Mouse (Mus musculus): ENCODE measurements around the gene Gm3594. TPM values are rescaled to one million over a fixed set of nuclear protein-coding genes. Genes with fewer than 3 reads are reported as not detected.
"Not testable (repeated sequence)": the region's sequence is repeated elsewhere in the genome, so short reads cannot be mapped to it uniquely, and the experiment has no call there.

Gm3594 gene
- polyA plus RNA-seq (2016; fragmentation: Nextera tagmentation; extraction: Ambion mirVana): not detected in 2 replicates

DNA sequence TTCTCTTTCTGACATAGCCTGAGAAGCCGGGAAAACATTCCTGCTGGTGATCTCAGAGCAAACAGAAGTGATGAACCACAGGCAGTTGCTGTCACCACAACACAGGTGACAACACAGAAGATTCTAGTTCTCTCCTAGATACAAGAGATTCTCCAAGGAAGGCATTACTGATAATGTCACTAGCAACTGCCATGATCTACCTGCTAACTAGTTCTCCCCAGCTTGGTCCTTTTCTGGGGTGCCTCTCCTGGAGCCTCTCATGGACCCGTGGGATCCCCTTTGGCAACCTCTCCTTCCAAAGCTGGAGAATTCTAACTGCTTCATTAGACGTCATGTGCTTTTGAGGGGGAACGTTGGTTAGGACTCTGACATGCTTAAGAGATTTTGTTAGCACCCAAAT, at the start of gene Gm3594:
Gm3594 (minus strand) TSS at position 101 of the 400 bp plus-strand sequence.
- H3K4me1 ChIP-seq; H3K9me3 ChIP-seq (replicated peaks); H3K27me3 ChIP-seq (ENCODE audit: low read depth, poor library complexity, severe bottlenecking); H3K27ac ChIP-seq; DNase-seq (ENCODE audit: low spot score); H3K4me3 ChIP-seq; H3K36me3 ChIP-seq: not testable (repeated sequence)
- no CpG with 5 or more reads among the region's 4 CpGs for WGBS

DNA sequence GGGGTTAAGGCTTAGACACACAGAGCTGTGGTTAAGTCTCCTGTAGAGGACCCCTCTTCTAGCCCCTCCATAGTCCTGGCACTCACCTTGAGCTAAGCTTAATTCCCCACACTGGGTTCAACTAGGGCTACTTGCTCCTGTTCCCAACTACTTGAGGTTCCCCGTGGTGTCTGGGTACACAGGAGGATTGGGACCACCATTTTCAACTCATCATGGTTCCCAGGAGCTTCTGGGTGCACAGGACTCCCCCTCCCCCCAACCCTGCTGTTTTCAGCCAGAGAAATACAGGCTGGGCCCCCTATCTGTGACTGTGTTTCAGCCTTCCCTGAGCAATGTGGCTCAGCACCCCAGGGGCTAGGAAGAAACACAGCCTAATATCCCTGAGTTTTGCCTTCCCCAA, 41.9 kb upstream of the Gm3594 start:
- H3K4me1 ChIP-seq; H3K9me3 ChIP-seq (replicated peaks); H3K27me3 ChIP-seq (ENCODE audit: low read depth, poor library complexity, severe bottlenecking); H3K36me3 ChIP-seq; H3K4me3 ChIP-seq; DNase-seq (ENCODE audit: low spot score); H3K27ac ChIP-seq: not testable (repeated sequence)
- 47% methylated on average over 1 of the region's 1 CpGs for WGBS

DNA sequence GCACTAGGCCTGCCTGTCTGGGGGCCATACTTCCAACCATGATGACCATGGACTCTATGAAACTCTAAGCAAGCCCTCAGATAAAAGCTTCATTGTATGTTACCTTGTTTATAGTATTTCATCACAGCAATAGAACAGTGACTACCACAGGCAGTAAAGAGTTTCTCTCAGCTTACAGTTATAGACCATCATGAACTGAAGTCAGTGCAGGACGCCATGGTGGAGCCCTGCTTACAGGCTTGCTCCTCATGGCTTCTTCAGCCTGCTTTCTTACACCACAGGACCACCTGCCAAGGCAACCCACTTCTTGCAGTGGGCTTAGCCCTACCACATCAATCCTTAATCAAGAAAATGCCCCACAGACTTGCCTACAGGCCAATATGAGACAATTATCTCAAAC, 41.1 kb upstream of the Gm3594 start:
- H3K4me1 ChIP-seq; H3K36me3 ChIP-seq; DNase-seq (ENCODE audit: low spot score); H3K4me3 ChIP-seq; H3K27me3 ChIP-seq (ENCODE audit: low read depth, poor library complexity, severe bottlenecking); H3K27ac ChIP-seq; H3K9me3 ChIP-seq (replicated peaks): not testable (repeated sequence)
- 73% methylated on average over 1 of the region's 1 CpGs for WGBS

DNA sequence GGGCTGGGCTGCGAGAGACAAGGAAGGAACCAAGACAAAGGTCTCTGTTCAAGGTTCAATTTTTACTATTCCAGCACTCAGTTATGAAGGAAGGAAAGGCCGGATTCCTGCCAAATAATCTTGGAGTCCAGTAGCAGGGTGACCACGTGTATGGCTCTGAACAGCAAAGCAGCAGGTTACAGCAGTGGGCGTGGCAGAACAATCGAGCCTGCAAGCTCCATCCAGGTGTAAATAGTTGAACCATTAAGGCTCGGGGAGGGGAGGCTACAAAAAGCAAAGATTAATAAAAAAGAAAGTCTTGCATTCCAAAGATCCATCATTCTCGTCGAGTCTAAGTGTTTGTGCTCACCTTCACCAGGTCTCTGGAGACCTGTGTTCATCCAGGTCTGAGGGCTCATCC, 37.7 kb upstream of the Gm3594 start:
- not testable (repeated sequence) for DNase-seq (ENCODE audit: low spot score); H3K9me3 ChIP-seq (replicated peaks); H3K27me3 ChIP-seq (ENCODE audit: low read depth, poor library complexity, severe bottlenecking); H3K4me3 ChIP-seq; H3K27ac ChIP-seq; H3K36me3 ChIP-seq; H3K4me1 ChIP-seq
- 87% methylated on average over 8 of the region's 8 CpGs for WGBS

DNA sequence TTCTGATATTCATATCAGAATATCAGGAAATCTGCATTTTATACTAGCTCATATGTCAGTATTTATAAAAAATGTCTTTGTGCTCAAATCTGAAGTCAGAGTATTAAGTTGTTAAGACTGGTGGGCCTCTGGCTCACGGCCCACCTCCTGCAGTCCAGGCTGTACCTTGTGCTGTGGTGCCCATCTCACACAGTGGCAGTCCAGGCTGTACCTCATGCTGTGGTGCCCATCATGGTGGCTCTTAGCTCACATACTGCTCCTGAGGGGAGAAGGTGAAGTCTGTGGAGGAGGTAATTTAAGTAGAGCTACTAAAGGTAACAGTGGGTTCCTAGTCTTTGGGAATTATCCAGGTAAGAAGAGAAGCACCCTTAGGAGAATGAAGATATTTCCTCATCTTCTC, 27.4 kb upstream of the Gm3594 start:
- not testable (repeated sequence) for H3K27me3 ChIP-seq (ENCODE audit: low read depth, poor library complexity, severe bottlenecking); H3K4me3 ChIP-seq; H3K9me3 ChIP-seq (replicated peaks); H3K36me3 ChIP-seq; DNase-seq (ENCODE audit: low spot score); H3K4me1 ChIP-seq; H3K27ac ChIP-seq
- 96% methylated on average over 1 of the region's 1 CpGs for WGBS

DNA sequence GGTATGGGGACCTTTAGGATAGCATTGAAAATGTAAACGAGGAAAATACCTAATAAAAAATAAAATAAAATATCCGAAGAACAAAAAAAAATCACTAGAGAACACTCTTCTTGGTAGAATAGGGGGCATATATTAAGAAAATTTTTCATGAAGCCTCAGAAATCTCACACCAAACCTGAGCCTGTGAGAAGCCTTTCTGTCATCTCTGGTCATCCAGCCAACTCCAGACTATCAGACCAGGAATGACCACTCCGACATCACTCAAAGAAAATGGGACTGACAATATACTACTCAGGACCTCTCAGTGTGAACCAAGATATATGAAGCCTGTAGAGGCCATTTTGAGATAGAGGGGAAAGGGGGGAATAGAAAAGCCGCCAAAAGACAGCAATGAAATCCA, 3.6 kb downstream of the Gm3594 start:
- not testable (repeated sequence) for H3K4me3 ChIP-seq; H3K27ac ChIP-seq; H3K27me3 ChIP-seq (ENCODE audit: low read depth, poor library complexity, severe bottlenecking); H3K9me3 ChIP-seq (replicated peaks); H3K36me3 ChIP-seq; H3K4me1 ChIP-seq; DNase-seq (ENCODE audit: low spot score)
- 90% methylated on average over 2 of the region's 4 CpGs for WGBS

DNA sequence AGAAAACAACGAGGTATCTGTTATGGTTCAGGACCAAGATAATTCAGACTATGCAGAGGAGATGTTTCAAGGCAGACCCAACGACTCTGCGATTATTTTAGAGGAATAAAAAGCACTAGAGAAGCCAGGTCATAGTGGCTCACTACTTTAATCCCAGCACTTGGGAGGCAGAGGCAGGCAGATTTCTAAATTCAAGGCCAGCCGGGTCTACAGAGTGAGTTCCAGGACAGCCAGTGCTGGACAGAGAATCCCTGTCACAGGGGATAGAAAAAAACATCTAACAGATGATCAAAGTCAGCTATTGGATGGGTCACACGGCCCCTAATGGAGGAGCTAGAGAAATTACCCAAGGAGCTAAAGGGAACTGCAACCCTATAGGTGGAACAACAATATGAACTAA, 4.2 kb downstream of the Gm3594 start:
- not testable (repeated sequence) for H3K27me3 ChIP-seq (ENCODE audit: low read depth, poor library complexity, severe bottlenecking); H3K27ac ChIP-seq; H3K36me3 ChIP-seq; DNase-seq (ENCODE audit: low spot score); H3K4me3 ChIP-seq; H3K9me3 ChIP-seq (replicated peaks); H3K4me1 ChIP-seq
- WGBS: 85% methylated on average over 2 of the region's 5 CpGs

DNA sequence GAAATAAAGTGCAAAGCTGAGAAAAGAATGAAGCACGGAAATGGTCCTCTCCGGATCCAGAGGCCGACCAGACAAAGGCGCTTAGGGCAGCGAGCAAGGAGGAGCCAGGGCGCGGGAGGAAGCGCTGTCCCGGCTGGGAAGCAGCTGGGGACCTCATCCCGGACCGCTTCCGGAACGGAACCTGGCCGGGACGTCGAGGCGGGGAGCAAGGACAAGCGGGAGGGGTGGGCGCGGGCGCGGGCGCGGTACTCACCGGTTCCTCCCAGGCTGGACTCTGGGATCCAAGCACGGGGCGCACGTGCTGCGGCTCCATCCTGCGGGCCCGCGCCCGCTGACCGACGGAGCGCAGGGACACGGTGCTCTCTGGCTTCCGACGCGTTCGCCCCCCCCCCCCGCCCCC, 17.6 kb downstream of the Gm3594 start:
- H3K36me3 ChIP-seq; H3K4me1 ChIP-seq; DNase-seq (ENCODE audit: low spot score); H3K9me3 ChIP-seq (replicated peaks); H3K4me3 ChIP-seq; H3K27ac ChIP-seq; H3K27me3 ChIP-seq (ENCODE audit: low read depth, poor library complexity, severe bottlenecking): not testable (repeated sequence)
- 17% methylated on average over 20 of the region's 42 CpGs for WGBS

DNA sequence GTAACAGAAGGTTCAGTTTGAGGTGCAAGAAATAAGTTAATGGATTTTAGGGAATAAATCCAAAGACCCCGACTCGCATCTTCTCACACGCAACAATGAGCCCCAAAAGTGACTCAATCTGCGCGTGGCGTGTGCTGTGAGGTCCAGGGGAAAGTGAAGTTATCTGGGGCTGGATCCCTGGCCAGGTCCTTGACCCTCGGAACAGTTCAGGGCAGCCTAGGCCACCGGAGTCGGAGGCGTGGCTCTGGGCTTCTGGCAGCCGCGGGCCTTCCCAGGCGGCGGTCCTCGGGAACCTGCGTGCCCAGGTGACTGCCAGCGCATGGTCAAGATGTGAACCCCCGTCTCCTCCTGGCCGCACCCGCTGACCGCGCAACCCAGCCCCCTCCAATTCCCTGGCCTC, 18.1 kb downstream of the Gm3594 start:
- H3K4me1 ChIP-seq; H3K27me3 ChIP-seq (ENCODE audit: low read depth, poor library complexity, severe bottlenecking); H3K36me3 ChIP-seq; H3K27ac ChIP-seq; H3K9me3 ChIP-seq (replicated peaks): not testable (repeated sequence)
- WGBS: 18% methylated on average over 22 of the region's 22 CpGs
- DNase-seq (ENCODE audit: low spot score): peak; percentile 22
- peak overlapping the region; percentile 27 for H3K4me3 ChIP-seq

DNA sequence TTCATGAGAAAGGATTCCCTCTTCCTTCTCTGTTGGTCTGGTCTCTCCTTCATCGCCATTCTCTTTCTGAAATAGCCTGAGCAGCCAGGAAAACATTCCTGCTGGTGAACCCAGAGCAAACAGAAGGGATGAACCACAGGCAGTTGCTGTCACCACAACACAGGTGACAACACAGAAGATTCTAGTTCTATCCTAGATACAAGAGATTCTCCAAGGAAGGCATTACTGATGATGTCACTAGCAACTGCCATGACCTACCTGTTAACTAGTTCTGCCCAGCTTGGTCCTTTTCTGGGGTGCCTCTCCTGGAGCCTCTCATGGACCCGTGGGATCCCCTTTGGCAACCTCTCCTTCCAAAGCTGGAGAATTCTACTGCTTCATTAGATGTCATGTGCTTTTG, 32.0 kb downstream of the Gm3594 start, which contains the start of gene Gm3591:
Gm3591 (minus strand) TSS at position 101 of the 400 bp plus-strand sequence.
- H3K27me3 ChIP-seq (ENCODE audit: low read depth, poor library complexity, severe bottlenecking); DNase-seq (ENCODE audit: low spot score); H3K9me3 ChIP-seq (replicated peaks); H3K27ac ChIP-seq; H3K4me3 ChIP-seq; H3K4me1 ChIP-seq; H3K36me3 ChIP-seq: not testable (repeated sequence)
- no CpG with 5 or more reads among the region's 2 CpGs for WGBS

DNA sequence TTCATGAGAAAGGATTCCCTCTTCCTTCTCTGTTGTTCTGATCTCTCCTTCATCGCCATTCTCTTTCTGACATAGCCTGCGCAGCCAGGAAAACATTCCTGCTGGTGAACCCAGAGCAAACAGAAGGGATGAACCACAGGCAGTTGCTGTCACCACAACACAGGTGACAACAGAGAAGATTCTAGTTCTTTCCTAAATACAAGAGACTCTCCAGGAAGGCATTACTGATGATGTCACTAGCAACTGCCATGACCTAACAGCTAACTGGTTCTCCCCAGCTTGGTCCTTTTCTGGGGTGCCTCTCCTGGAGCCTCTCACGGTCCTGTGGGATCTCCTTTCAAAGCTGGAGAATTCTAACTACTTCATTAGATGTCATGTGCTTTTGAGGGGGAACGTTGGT, 54.2 kb downstream of the Gm3594 start, which contains the start of gene Gm16440:
Gm16440 (minus strand) TSS at position 101 of the 400 bp plus-strand sequence.
- H3K36me3 ChIP-seq; H3K27me3 ChIP-seq (ENCODE audit: low read depth, poor library complexity, severe bottlenecking); H3K4me3 ChIP-seq; H3K4me1 ChIP-seq; DNase-seq (ENCODE audit: low spot score); H3K9me3 ChIP-seq (replicated peaks); H3K27ac ChIP-seq: not testable (repeated sequence)
- whole genome bisulfite sequencing: 89% methylated on average over 2 of the region's 4 CpGs

Other genes starting within 250 kb of the Gm3594 start
- not detected in 2 replicates for gene Gm21560, start 225.3 kb downstream of the Gm3594 start, polyA plus RNA-seq (2016; fragmentation: Nextera tagmentation; extraction: Ambion mirVana)
- 1.4 and 1.5 TPM in 2 replicates for gene Gm3411, start 157.4 kb downstream of the Gm3594 start, polyA plus RNA-seq (2016; fragmentation: Nextera tagmentation; extraction: Ambion mirVana)
- gene Gm21103, start 139.8 kb downstream of the Gm3594 start, polyA plus RNA-seq (2016; fragmentation: Nextera tagmentation; extraction: Ambion mirVana): not detected in 2 replicates
- not detected in 2 replicates for gene Gm3618, start 100.9 kb downstream of the Gm3594 start, polyA plus RNA-seq (2016; fragmentation: Nextera tagmentation; extraction: Ambion mirVana)
- gene Gm16440, start 54.3 kb downstream of the Gm3594 start, polyA plus RNA-seq (2016; fragmentation: Nextera tagmentation; extraction: Ambion mirVana): not detected in 2 replicates
- 0.34 and 1.3 TPM in 2 replicates for gene Gm3591, start 32.1 kb downstream of the Gm3594 start, polyA plus RNA-seq (2016; fragmentation: Nextera tagmentation; extraction: Ambion mirVana)
- gene Gm8356, start 92.7 kb upstream of the Gm3594 start, polyA plus RNA-seq (2016; fragmentation: Nextera tagmentation; extraction: Ambion mirVana): not detected in 2 replicates
- gene Gm3629, start 146.0 kb upstream of the Gm3594 start, polyA plus RNA-seq (2016; fragmentation: Nextera tagmentation; extraction: Ambion mirVana): 0.30 TPM in 1 of 2 replicates, not detected in the other
- gene Gm3460, start 177.8 kb upstream of the Gm3594 start, polyA plus RNA-seq (2016; fragmentation: Nextera tagmentation; extraction: Ambion mirVana): not detected in 2 replicates
- gene Gm10251, start 239.6 kb upstream of the Gm3594 start, polyA plus RNA-seq (2016; fragmentation: Nextera tagmentation; extraction: Ambion mirVana): 0.08 TPM in 1 of 2 replicates, not detected in the other

Data from limb, embryonic 10.5 days (tissue).